Mouse (Mus musculus): ENCODE measurements at regions not wholly inside any gene's neighbourhood (a gene's known extent, or its start where the extent isn't known, plus 50 kb on each side); places are given as distances from the start of the nearest gene placed in this dataset.

GRCm38 (mm10) chr13:71165096-71165920 lies 323.7 kb upstream of the Adamts16 start:
- 35% methylated on average over 20 of the region's 20 CpGs for WGBS
- peak; percentile 38; the same call in 1 of the 2 replicates for ATAC-seq (ENCODE audit: low read depth)
- H3K9ac ChIP-seq (replicated peaks; ENCODE audit: low read depth, low read length) = no peak overlapping the region
- H3K4me2 ChIP-seq (ENCODE audit: low read depth, low read length) = no peak overlapping the region
- no peak overlapping the region for H3K4me3 ChIP-seq (ENCODE audit: low read depth, low read length)
- H3K4me1 ChIP-seq (ENCODE audit: control insufficient read depth, insufficient read depth, low read length) = no peaks in the 10 kb centered on the region
- H3K36me3 ChIP-seq (ENCODE audit: control insufficient read depth, insufficient read depth, low read length) = no peaks in the 10 kb centered on the region
- no peak overlapping the region for H3K27ac ChIP-seq (ENCODE audit: low read depth, low read length)
- H3K27me3 ChIP-seq (ENCODE audit: control insufficient read depth, insufficient read depth, low read length) = no peaks in the 10 kb centered on the region
- H3K9me3 ChIP-seq (ENCODE audit: control insufficient read depth, low read length) = no peaks in the 10 kb centered on the region

- H3K4me2 ChIP-seq (ENCODE audit: low read depth, low read length) = no peak overlapping the region
- no peak overlapping the region for H3K4me3 ChIP-seq (ENCODE audit: low read depth, low read length)
- H3K27me3 ChIP-seq (ENCODE audit: control insufficient read depth, insufficient read depth, low read length) = no peaks in the 10 kb centered on the region
- H3K9ac ChIP-seq (replicated peaks; ENCODE audit: low read depth, low read length) = no peak overlapping the region
- H3K36me3 ChIP-seq (ENCODE audit: control insufficient read depth, insufficient read depth, low read length) = no peaks in the 10 kb centered on the region
- ATAC-seq (ENCODE audit: low read depth) = no peak
- H3K4me1 ChIP-seq (ENCODE audit: control insufficient read depth, insufficient read depth, low read length) = no peaks in the 10 kb centered on the region; the same call in 1 of the 2 replicates
- 96% methylated on average over 2 of the region's 2 CpGs for WGBS
- H3K9me3 ChIP-seq (ENCODE audit: control insufficient read depth, low read length) = no peaks in the 10 kb centered on the region
- no peak overlapping the region for H3K27ac ChIP-seq (ENCODE audit: low read depth, low read length)
Measured at GRCm38 (mm10) chr13:71164012-71164411, 322.4 kb upstream of the Adamts16 start.

DNA sequence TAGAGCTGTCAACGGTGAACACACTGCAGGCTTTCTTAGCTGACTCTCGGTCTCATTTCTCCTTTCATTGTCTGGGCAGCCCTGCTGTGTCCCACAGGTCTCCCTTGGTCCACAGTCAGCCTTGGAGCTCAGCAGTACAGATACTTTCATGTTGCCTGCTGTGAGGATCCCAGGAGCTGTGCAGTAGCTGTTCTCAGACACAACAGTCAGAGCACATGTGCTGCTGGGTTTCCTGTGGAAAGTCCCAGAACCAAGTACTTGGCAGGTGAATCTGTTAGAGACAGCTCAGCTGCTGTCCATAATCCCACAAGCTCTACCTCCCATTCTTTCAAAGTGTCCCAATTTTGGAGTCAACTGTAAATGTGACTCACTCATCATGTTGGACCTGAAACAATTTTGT lies 321.3 kb upstream of the Adamts16 start:
- ATAC-seq (ENCODE audit: low read depth) = no peak
- H3K36me3 ChIP-seq (ENCODE audit: control insufficient read depth, insufficient read depth, low read length) = no peaks in the 10 kb centered on the region
- H3K27ac ChIP-seq (ENCODE audit: low read depth, low read length) = no peak overlapping the region
- H3K27me3 ChIP-seq (ENCODE audit: control insufficient read depth, insufficient read depth, low read length) = no peaks in the 10 kb centered on the region
- H3K9me3 ChIP-seq (ENCODE audit: control insufficient read depth, low read length) = no peaks in the 10 kb centered on the region
- H3K4me1 ChIP-seq (ENCODE audit: control insufficient read depth, insufficient read depth, low read length) = peaks cover 8% of the 10 kb centered on the region; the same call in 1 of the 2 replicates
- WGBS = 80% methylated on average over 2 of the region's 2 CpGs
- no peak overlapping the region for H3K4me2 ChIP-seq (ENCODE audit: low read depth, low read length)
- no peak overlapping the region for H3K4me3 ChIP-seq (ENCODE audit: low read depth, low read length)
- H3K9ac ChIP-seq (replicated peaks; ENCODE audit: low read depth, low read length) = no peak overlapping the region

GRCm38 (mm10) chr13:71158300-71158860 lies 316.8 kb upstream of the Adamts16 start:
- Histone ChIP-seq H3K27me3 (ENCODE audit: control insufficient read depth, insufficient read depth, low read length) (no peaks in the 10 kb centered on the region), H3K9ac (replicated peaks; ENCODE audit: low read depth, low read length) (no peak overlapping the region), H3K4me1 (ENCODE audit: control insufficient read depth, insufficient read depth, low read length) (peaks cover 16% of the 10 kb centered on the region), H3K4me3 (ENCODE audit: low read depth, low read length) (peak overlapping the region; percentile 10; the same call in 1 of the 2 replicates), H3K9me3 (ENCODE audit: control insufficient read depth, low read length) (no peaks in the 10 kb centered on the region), H3K4me2 (ENCODE audit: low read depth, low read length) (peak overlapping the region; percentile 48), H3K27ac (ENCODE audit: low read depth, low read length) (no peak overlapping the region), H3K36me3 (ENCODE audit: control insufficient read depth, insufficient read depth, low read length) (no peaks in the 10 kb centered on the region)
- ATAC-seq (ENCODE audit: low read depth) = peak; percentile 69; the same call in 1 of the 2 replicates
- WGBS = 7% methylated on average over 13 of the region's 13 CpGs

GRCm38 (mm10) chr13:71157656-71158299 lies 316.2 kb upstream of the Adamts16 start:
- Histone ChIP-seq H3K27me3 (ENCODE audit: control insufficient read depth, insufficient read depth, low read length) (no peaks in the 10 kb centered on the region), H3K9me3 (ENCODE audit: control insufficient read depth, low read length) (no peaks in the 10 kb centered on the region), H3K36me3 (ENCODE audit: control insufficient read depth, insufficient read depth, low read length) (no peaks in the 10 kb centered on the region), H3K4me2 (ENCODE audit: low read depth, low read length) (peak overlapping the region; percentile 48), H3K9ac (replicated peaks; ENCODE audit: low read depth, low read length) (no peak overlapping the region), H3K27ac (ENCODE audit: low read depth, low read length) (no peak overlapping the region), H3K4me1 (ENCODE audit: control insufficient read depth, insufficient read depth, low read length) (peaks cover 16% of the 10 kb centered on the region), H3K4me3 (ENCODE audit: low read depth, low read length) (peak overlapping the region; percentile 10; the same call in 1 of the 2 replicates)
- WGBS = 25% methylated on average over 14 of the region's 14 CpGs
- no peak for ATAC-seq (ENCODE audit: low read depth)

GRCm38 (mm10) chr13:71150092-71150491 lies 308.5 kb upstream of the Adamts16 start:
- no peak overlapping the region for H3K9ac ChIP-seq (replicated peaks; ENCODE audit: low read depth, low read length)
- H3K4me2 ChIP-seq (ENCODE audit: low read depth, low read length) = no peak overlapping the region
- 63% methylated on average over 1 of the region's 1 CpGs for WGBS
- H3K4me3 ChIP-seq (ENCODE audit: low read depth, low read length) = no peak overlapping the region
- no peaks in the 10 kb centered on the region for H3K9me3 ChIP-seq (ENCODE audit: control insufficient read depth, low read length)
- no peak for ATAC-seq (ENCODE audit: low read depth)
- no peaks in the 10 kb centered on the region for H3K36me3 ChIP-seq (ENCODE audit: control insufficient read depth, insufficient read depth, low read length)
- H3K27ac ChIP-seq (ENCODE audit: low read depth, low read length) = no peak overlapping the region
- H3K27me3 ChIP-seq (ENCODE audit: control insufficient read depth, insufficient read depth, low read length) = no peaks in the 10 kb centered on the region
- no peaks in the 10 kb centered on the region for H3K4me1 ChIP-seq (ENCODE audit: control insufficient read depth, insufficient read depth, low read length)

- H3K4me3 ChIP-seq (ENCODE audit: low read depth, low read length) = no peak overlapping the region
- no peak overlapping the region for H3K4me2 ChIP-seq (ENCODE audit: low read depth, low read length)
- H3K4me1 ChIP-seq (ENCODE audit: control insufficient read depth, insufficient read depth, low read length) = no peaks in the 10 kb centered on the region
- H3K9ac ChIP-seq (replicated peaks; ENCODE audit: low read depth, low read length) = no peak overlapping the region
- H3K36me3 ChIP-seq (ENCODE audit: control insufficient read depth, insufficient read depth, low read length) = no peaks in the 10 kb centered on the region
- whole genome bisulfite sequencing = 10% methylated on average over 5 of the region's 5 CpGs
- no peak overlapping the region for H3K27ac ChIP-seq (ENCODE audit: low read depth, low read length)
- peak; percentile 77 for ATAC-seq (ENCODE audit: low read depth)
- no peaks in the 10 kb centered on the region for H3K27me3 ChIP-seq (ENCODE audit: control insufficient read depth, insufficient read depth, low read length)
- H3K9me3 ChIP-seq (ENCODE audit: control insufficient read depth, low read length) = no peaks in the 10 kb centered on the region
Measured at GRCm38 (mm10) chr13:71149303-71149696, 307.7 kb upstream of the Adamts16 start.

DNA sequence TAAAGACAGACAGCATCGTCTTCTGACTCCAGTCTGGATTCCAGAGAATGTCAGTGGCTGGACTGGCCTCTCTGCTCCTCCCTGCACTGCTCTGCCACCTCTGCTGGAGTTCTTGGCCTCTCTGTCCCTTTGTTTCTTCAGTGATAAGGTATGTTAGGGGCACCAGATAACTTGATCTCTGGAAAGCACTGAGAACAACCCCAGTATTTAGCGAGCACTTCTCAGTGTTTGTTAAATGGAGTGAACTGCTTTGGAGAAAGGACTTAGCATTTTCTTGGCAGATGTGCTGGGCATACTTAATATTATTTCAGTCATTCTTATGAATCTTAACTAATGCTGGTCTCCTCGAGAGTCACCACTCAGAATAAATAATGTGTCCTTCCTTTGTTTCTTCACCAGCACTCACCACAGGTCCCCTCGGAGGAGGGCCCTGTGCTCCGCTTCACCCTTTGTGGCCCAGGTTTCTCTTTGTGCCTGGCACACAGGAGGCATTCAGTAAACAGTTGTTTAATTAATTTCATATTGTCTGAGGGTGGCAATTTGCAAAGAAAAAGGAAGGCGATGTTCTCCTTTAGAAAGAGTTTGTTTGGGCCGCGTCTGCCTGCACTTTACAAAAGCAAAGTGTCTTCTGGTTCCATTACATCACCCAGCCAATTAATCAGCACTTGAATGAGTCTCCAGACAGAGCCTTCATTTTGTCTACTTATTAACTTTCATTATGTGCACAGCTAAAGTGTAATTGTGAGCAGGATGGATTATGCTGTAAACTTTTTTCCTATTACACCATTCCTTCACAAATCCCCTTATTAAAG lies 307.1 kb upstream of the Adamts16 start:
- no peaks in the 10 kb centered on the region for H3K4me1 ChIP-seq (ENCODE audit: control insufficient read depth, insufficient read depth, low read length)
- H3K27me3 ChIP-seq (ENCODE audit: control insufficient read depth, insufficient read depth, low read length) = no peaks in the 10 kb centered on the region
- no peak overlapping the region for H3K4me3 ChIP-seq (ENCODE audit: low read depth, low read length)
- ATAC-seq (ENCODE audit: low read depth) = peak; percentile 41; the same call in 1 of the 2 replicates
- no peak overlapping the region for H3K4me2 ChIP-seq (ENCODE audit: low read depth, low read length)
- H3K9ac ChIP-seq (replicated peaks; ENCODE audit: low read depth, low read length) = no peak overlapping the region
- H3K27ac ChIP-seq (ENCODE audit: low read depth, low read length) = no peak overlapping the region
- H3K9me3 ChIP-seq (ENCODE audit: control insufficient read depth, low read length) = no peaks in the 10 kb centered on the region
- 7% methylated on average over 8 of the region's 8 CpGs for WGBS
- no peaks in the 10 kb centered on the region for H3K36me3 ChIP-seq (ENCODE audit: control insufficient read depth, insufficient read depth, low read length)
